Mouse (Mus musculus) intestine, embryonic 14.5 days (tissue): Measurements from ENCODE around the gene Slc8a1. TPM values are rescaled to one million over a fixed set of nuclear protein-coding genes. Genes with fewer than 3 reads are reported as not detected.

ENCODE experiments used
- ATAC-seq: fragments of 200-750 bp; cut with Nextera tagmentation; replicated peaks from 2 replicates; pipeline ENCODE4 v1.8.0; 2017; ENCODE audit warnings: low read depth, moderate number of reproducible peaks, moderate TSS enrichment, moderate library complexity; ENCODE audit not compliant: low FRiP score, low TSS enrichment
- DNase-seq: peaks from one replicate; pipeline ENCODE4 v3.0.0-alpha.2; 2018; ENCODE audit warnings: low spot score
- H3K27ac ChIP-seq: fragments of 300-500 bp; sonication (generic); 2 replicates; pipeline ENCODE4 v1.5.1; 2014; ENCODE audit warnings: low read depth, mild to moderate bottlenecking, control low read depth
- H3K27me3 ChIP-seq: fragments of 300-500 bp; sonication (generic); replicated peaks from 2 replicates; pipeline ENCODE4 v1.6.1; 2014; ENCODE audit warnings: low read length, control low read depth; ENCODE audit not compliant: control insufficient read depth, insufficient read depth
- H3K36me3 ChIP-seq: fragments of 300-500 bp; sonication (generic); 2 replicates; pipeline ENCODE4 v1.6.1; 2014; ENCODE audit warnings: low read length, control low read depth; ENCODE audit not compliant: control insufficient read depth, insufficient read depth
- H3K4me1 ChIP-seq: fragments of 300-500 bp; sonication (generic); replicated peaks from 2 replicates; pipeline ENCODE4 v1.6.1; 2014; ENCODE audit warnings: low read length, control low read depth, mixed read lengths; ENCODE audit not compliant: control insufficient read depth, insufficient read depth
- H3K4me2 ChIP-seq: fragments of 300-500 bp; sonication (generic); 2 replicates; pipeline ENCODE4 v1.6.1; 2014; ENCODE audit warnings: low read length
- H3K4me3 ChIP-seq: fragments of 300-500 bp; sonication (generic); 2 replicates; pipeline ENCODE4 v1.5.1; 2014; ENCODE audit warnings: low read depth, low read length, control low read depth, mixed read lengths
- H3K9ac ChIP-seq: fragments of 300-500 bp; sonication (generic); 2 replicates; pipeline ENCODE4 v1.6.1; 2014; ENCODE audit warnings: mild to moderate bottlenecking, low read length
- H3K9me3 ChIP-seq: fragments of 300-500 bp; sonication (generic); 2 replicates; pipeline ENCODE4 v1.6.1; 2016; ENCODE audit warnings: low read length, control low read depth; ENCODE audit not compliant: control insufficient read depth
- WGBS: fragments of 180-500 bp; shearing (Covaris S2); extraction: QIAGEN DNeasy Blood & Tissue Kit; methylation state at CpG from one replicate; pipeline ENCODE4 v1.1.7; 2014; 5-methylcytosine and 5-hydroxymethylcytosine counted together
- polyA plus RNA-seq: library from polyadenylated mRNA; unstranded; fragments of >200 nt; fragmentation: Nextera tagmentation; extraction: Ambion mirVana; gene quantifications from 2 replicates; pipeline ENCODE4 v1.2.1, GENCODE M21; 2014

The Slc8a1 gene
- polyA plus RNA-seq, 1 experiment from 2014 or later, result 9.2 TPM

DNA sequence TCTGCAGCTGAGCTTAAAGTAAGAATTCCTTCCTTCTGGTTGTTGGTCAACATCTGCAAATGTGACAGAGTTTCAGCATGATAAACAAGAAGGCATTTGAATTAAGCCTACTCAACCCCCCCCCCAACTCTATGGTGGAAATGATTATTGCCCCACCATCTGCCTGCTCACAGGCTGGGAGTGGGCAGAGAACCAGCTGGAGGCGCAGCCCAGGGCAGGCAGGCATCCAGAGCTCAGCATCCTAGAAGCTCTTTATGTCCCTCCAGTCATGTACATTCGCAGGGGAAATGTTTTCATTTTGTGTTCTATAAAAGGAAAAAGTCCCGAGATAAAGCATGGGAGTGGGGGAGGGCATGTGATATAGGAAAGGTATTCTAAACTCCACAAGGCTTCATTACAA, 235.4 kb downstream of the Slc8a1 start:
- DNase-seq (no peak), ATAC-seq (no peak)
- H3K27ac ChIP-seq, result no peak overlapping the region
- 92% methylated on average over 3 of the region's 3 CpGs for WGBS
- no peaks in the 10 kb centered on the region for H3K4me1 ChIP-seq
- no peaks in the 10 kb centered on the region for H3K27me3 ChIP-seq
- no peaks in the 10 kb centered on the region for H3K9me3 ChIP-seq
- no peak overlapping the region for H3K9ac ChIP-seq
- no peaks in the 10 kb centered on the region for H3K36me3 ChIP-seq
- H3K4me2 ChIP-seq, result no peak overlapping the region
- H3K4me3 ChIP-seq, result no peak overlapping the region

- Histone ChIP-seq H3K36me3 (no peaks in the 10 kb centered on the region), H3K4me3 (no peak overlapping the region), H3K4me1 (no peaks in the 10 kb centered on the region), H3K27ac (no peak overlapping the region; the same call in 1 of the 2 replicates), H3K9me3 (no peaks in the 10 kb centered on the region), H3K4me2 (no peak overlapping the region), H3K27me3 (no peaks in the 10 kb centered on the region), H3K9ac (no peak overlapping the region)
- DNase-seq (no peak), ATAC-seq (0 out of 2 replicates have a peak, but pooled peaks have one; percentile 50)
- 75% methylated on average over 5 of the region's 5 CpGs for WGBS
These were observed 237.3 kb downstream of the Slc8a1 start for GRCm38 (mm10) chr17:81500686-81501407.

DNA sequence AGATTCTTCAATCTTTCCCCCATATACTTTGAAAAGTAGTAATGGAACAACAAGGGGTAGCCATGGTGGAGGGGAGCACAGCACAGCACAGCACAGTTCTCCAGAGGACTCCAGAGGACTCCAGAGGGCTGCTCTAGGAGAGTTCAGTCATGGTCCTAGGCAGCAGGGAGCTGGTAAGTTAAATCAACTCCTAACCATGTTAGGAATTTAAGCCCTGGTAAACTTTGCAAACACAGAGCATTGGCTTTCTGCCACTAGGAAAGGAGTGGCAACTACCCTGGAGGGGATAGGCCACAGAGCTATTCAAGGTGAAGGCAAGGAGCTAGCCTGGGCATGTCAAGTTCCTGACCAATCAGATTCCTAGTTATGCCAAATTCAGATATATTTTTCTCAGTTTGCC, 240.3 kb downstream of the Slc8a1 start:
- DNase-seq, result no peak
- Histone ChIP-seq H3K4me1 (no peaks in the 10 kb centered on the region), H3K9ac (no peak overlapping the region), H3K27ac (no peak overlapping the region), H3K36me3 (no peaks in the 10 kb centered on the region), H3K27me3 (no peaks in the 10 kb centered on the region), H3K9me3 (no peaks in the 10 kb centered on the region), H3K4me3 (no peak overlapping the region), H3K4me2 (no peak overlapping the region)
- ATAC-seq, result no peak

DNA sequence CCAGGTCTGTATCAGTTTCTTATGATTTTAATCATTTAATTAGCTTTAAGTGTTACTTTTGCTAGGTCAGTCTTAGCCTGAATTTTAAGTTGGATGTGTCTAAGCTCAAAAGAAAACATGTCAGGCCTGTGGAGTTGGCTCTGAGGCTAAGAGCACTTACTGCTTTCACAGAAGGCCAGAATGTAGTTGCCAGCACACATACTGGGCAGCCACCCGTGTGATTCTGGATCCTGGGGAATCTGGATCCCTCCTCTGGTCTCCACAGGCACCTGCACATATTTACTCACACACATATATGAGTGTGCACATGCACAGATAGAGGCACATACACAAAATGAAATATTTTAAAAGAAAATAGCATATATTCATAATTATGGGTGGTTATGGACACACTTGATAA, 241.6 kb downstream of the Slc8a1 start:
- H3K4me3 ChIP-seq, result no peak overlapping the region

GRCm38 (mm10) chr17:81492216-81492865, 245.8 kb downstream of the Slc8a1 start:
- no peak for ATAC-seq
- no peak overlapping the region for H3K27ac ChIP-seq
- no peak for DNase-seq

More for the DNA sequence above, 241.6 kb downstream of the Slc8a1 start:
- Histone ChIP-seq H3K9me3 (no peaks in the 10 kb centered on the region), H3K9ac (no peak overlapping the region), H3K36me3 (no peaks in the 10 kb centered on the region), H3K27me3 (no peaks in the 10 kb centered on the region), H3K4me1 (no peaks in the 10 kb centered on the region), H3K27ac (no peak overlapping the region), H3K4me2 (no peak overlapping the region)
- DNase-seq (no peak), ATAC-seq (no peak)
- 94% methylated on average over 1 of the region's 1 CpGs for WGBS

GRCm38 (mm10) chr17:81486388-81486787, 251.8 kb downstream of the Slc8a1 start:
- no peak overlapping the region for H3K4me2 ChIP-seq
- WGBS, result 86% methylated on average over 1 of the region's 1 CpGs
- no peak for ATAC-seq
- H3K27ac ChIP-seq, result no peak overlapping the region
- no peak for DNase-seq
- no peaks in the 10 kb centered on the region for H3K36me3 ChIP-seq
- H3K4me3 ChIP-seq, result no peak overlapping the region
- H3K9me3 ChIP-seq, result no peaks in the 10 kb centered on the region
- no peak overlapping the region for H3K9ac ChIP-seq
- H3K4me1 ChIP-seq, result no peaks in the 10 kb centered on the region
- no peaks in the 10 kb centered on the region for H3K27me3 ChIP-seq

More at GRCm38 (mm10) chr17:81492216-81492865, 245.8 kb downstream of the Slc8a1 start:
- H3K4me2 ChIP-seq, result no peak overlapping the region
- no peak overlapping the region for H3K4me3 ChIP-seq
- H3K9ac ChIP-seq, result no peak overlapping the region
- H3K9me3 ChIP-seq, result no peaks in the 10 kb centered on the region
- H3K4me1 ChIP-seq, result no peaks in the 10 kb centered on the region
- no peaks in the 10 kb centered on the region for H3K36me3 ChIP-seq
- 86% methylated on average over 6 of the region's 6 CpGs for WGBS
- H3K27me3 ChIP-seq, result no peaks in the 10 kb centered on the region

GRCm38 (mm10) chr17:81481843-81482490, 256.2 kb downstream of the Slc8a1 start:
- Histone ChIP-seq H3K4me2 (no peak overlapping the region), H3K9ac (no peak overlapping the region), H3K9me3 (no peaks in the 10 kb centered on the region), H3K27ac (no peak overlapping the region), H3K27me3 (no peaks in the 10 kb centered on the region), H3K36me3 (no peaks in the 10 kb centered on the region), H3K4me3 (no peak overlapping the region), H3K4me1 (peaks cover 8% of the 10 kb centered on the region; the same call in 1 of the 2 replicates)
- ATAC-seq (no peak), DNase-seq (no peak)
- 88% methylated on average over 11 of the region's 11 CpGs for WGBS

- H3K27ac ChIP-seq, result no peak overlapping the region
- no peak overlapping the region for H3K9ac ChIP-seq
- 77% methylated on average over 21 of the region's 21 CpGs for WGBS
- peaks cover 8% of the 10 kb centered on the region; the same call in 1 of the 2 replicates for H3K4me1 ChIP-seq
- H3K27me3 ChIP-seq, result no peaks in the 10 kb centered on the region
- H3K36me3 ChIP-seq, result no peaks in the 10 kb centered on the region
- no peak overlapping the region for H3K4me3 ChIP-seq
- no peak for ATAC-seq
- DNase-seq, result no peak
- H3K9me3 ChIP-seq, result no peaks in the 10 kb centered on the region
- H3K4me2 ChIP-seq, result no peak overlapping the region
These were observed 257.6 kb downstream of the Slc8a1 start for GRCm38 (mm10) chr17:81480351-81481161.
